Mouse (Mus musculus): Measurements from ENCODE around the gene Fbxw13. TPM values are rescaled to one million over a fixed set of nuclear protein-coding genes. Genes with fewer than 3 reads are reported as not detected.

Gene Fbxw13
- polyA plus RNA-seq, 1 experiment from 2014 or later: not detected

Other genes with a start within 250 kb of the Fbxw13 start
- gene Col7a1, start 242.4 kb downstream of the Fbxw13 start, polyA plus RNA-seq (2015; fragmentation: Nextera tagmentation; extraction: Ambion mirVana): 2.5 and 2.7 TPM in 2 replicates
- not detected in 2 replicates for gene Ucn2, start 210.0 kb downstream of the Fbxw13 start, polyA plus RNA-seq (2015; fragmentation: Nextera tagmentation; extraction: Ambion mirVana)
- gene Pfkfb4, start 204.2 kb downstream of the Fbxw13 start, polyA plus RNA-seq (2015; fragmentation: Nextera tagmentation; extraction: Ambion mirVana): 33.7 and 36.7 TPM in 2 replicates
- gene Shisa5, start 157.4 kb downstream of the Fbxw13 start, polyA plus RNA-seq (2015; fragmentation: Nextera tagmentation; extraction: Ambion mirVana): 66.0 and 68.4 TPM in 2 replicates
- 18.0 TPM in 2 replicates for gene Trex1, start 136.2 kb downstream of the Fbxw13 start, polyA plus RNA-seq (2015; fragmentation: Nextera tagmentation; extraction: Ambion mirVana)
- gene Atrip, start 121.9 kb downstream of the Fbxw13 start, polyA plus RNA-seq (2015; fragmentation: Nextera tagmentation; extraction: Ambion mirVana): 35.2 and 35.6 TPM in 2 replicates
- 14.3 and 16.8 TPM in 2 replicates for gene Ccdc51, start 113.5 kb downstream of the Fbxw13 start, polyA plus RNA-seq (2015; fragmentation: Nextera tagmentation; extraction: Ambion mirVana)
- 607 and 639 TPM in 2 replicates for gene Tma7, start 113.4 kb downstream of the Fbxw13 start, polyA plus RNA-seq (2015; fragmentation: Nextera tagmentation; extraction: Ambion mirVana)
- 25.5 and 27.3 TPM in 2 replicates for gene Plxnb1, start 100.6 kb downstream of the Fbxw13 start, polyA plus RNA-seq (2015; fragmentation: Nextera tagmentation; extraction: Ambion mirVana)
- gene Fbxw21, start 33.9 kb downstream of the Fbxw13 start, polyA plus RNA-seq (2015; fragmentation: Nextera tagmentation; extraction: Ambion mirVana): not detected in 2 replicates
- gene Fbxw20, start 38.8 kb upstream of the Fbxw13 start, polyA plus RNA-seq (2015; fragmentation: Nextera tagmentation; extraction: Ambion mirVana): not detected in 2 replicates
- not detected in 2 replicates for gene Fbxw14, start 91.7 kb upstream of the Fbxw13 start, polyA plus RNA-seq (2015; fragmentation: Nextera tagmentation; extraction: Ambion mirVana)
- 0.18 TPM in 1 of 2 replicates, not detected in the other for gene Fbxw28, start 143.7 kb upstream of the Fbxw13 start, polyA plus RNA-seq (2015; fragmentation: Nextera tagmentation; extraction: Ambion mirVana)
- 0.12 TPM in 1 of 2 replicates, not detected in the other for gene Fbxw22, start 208.3 kb upstream of the Fbxw13 start, polyA plus RNA-seq (2015; fragmentation: Nextera tagmentation; extraction: Ambion mirVana)